Mouse (Mus musculus) liver, embryonic 14.5 days (tissue): ENCODE results near the gene Dand5.

Experiments used
- CTCF ChIP-seq: IDR thresholded peaks from 2 replicates; pipeline ENCODE4 v1.5.1; 2016; ENCODE audit warnings: antibody characterized with exemption, low read depth, control low read depth
- EP300 ChIP-seq: IDR thresholded peaks from 2 replicates; pipeline ENCODE4 v1.6.1; 2016; ENCODE audit warnings: antibody characterized with exemption, low read depth

DNA sequence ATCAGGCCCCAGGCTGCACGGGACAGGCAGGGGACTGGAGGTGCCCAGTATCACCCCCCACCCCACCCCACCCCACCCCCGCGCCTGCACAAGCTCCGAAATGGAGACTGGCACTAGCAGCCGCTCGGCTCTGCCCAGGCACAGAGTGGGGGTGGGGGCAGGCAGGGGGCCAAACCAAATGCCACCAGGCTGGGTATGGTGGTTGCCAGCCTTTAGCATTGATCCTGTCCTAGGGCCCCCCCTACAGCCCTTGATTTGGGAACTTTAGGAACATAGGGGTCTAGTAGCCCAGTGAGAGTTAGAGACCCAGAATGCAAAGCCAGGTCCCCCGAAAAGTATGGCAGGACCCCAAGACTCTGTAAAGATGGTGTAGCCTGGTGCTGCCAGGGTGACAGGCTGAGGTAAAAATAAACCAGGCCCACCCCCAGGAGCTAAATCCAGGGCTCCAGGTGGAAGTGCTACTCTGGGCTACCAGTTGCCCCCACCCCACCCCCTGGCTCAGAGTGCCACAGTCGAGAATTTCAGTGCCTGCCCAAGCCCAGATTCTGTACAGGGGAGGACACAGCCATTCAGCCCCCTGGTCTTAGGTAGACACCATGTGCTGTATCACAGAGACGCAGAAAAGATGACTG, 32.7 kb downstream of the Dand5 start:
- no peak for TF ChIP-seq CTCF
- TF ChIP-seq EP300: no peak
